Mouse (Mus musculus): Measurements from ENCODE around the gene S100a6.

GRCm38 (mm10) chr3:90631984-90632383, 19.3 kb downstream of the S100a6 start:
- TF ChIP-seq CTCF (IDR thresholded peaks at IDR 0.05; ENCODE audit: borderline replicate concordance, insufficient read depth, low read length) (no peak), POLR2A (IDR thresholded peaks at IDR 0.05; ENCODE audit: low read depth, low read length) (no peak)

Measured in embryonic fibroblast, embryonic 13.5 days (primary cell).